Mouse (Mus musculus) telencephalon, adult 2 months (tissue): Measurements from ENCODE around the gene Ppp4c.

Experiments used
- DNase-seq: peaks from one replicate; pipeline ENCODE4 v3.0.0-alpha.2; 2011; ENCODE audit warnings: low read depth, low spot score

The Ppp4c gene

GRCm38 (mm10) chr7:126791851-126792720 is at the start of gene Ppp4c:
Ppp4c (minus strand) TSS chr7:126792496.
- peak; percentile 96 for DNase-seq

- DNase-seq, result no peak
Measured at GRCm38 (mm10) chr7:126833294-126833693, 41.0 kb upstream of the Ppp4c start.

- DNase-seq, result no peak
Measured at GRCm38 (mm10) chr7:126832036-126832598, 39.8 kb upstream of the Ppp4c start.

GRCm38 (mm10) chr7:126831539-126831938 is 39.2 kb upstream of the Ppp4c start, which contains the start of gene 4930451I11Rik:
4930451I11Rik (minus strand) TSS chr7:126831639.
- DNase-seq, result no peak

GRCm38 (mm10) chr7:126825952-126826351 is 33.7 kb upstream of the Ppp4c start:
- DNase-seq, result no peak

GRCm38 (mm10) chr7:126825403-126825802 is 33.1 kb upstream of the Ppp4c start:
- DNase-seq, result no peak

GRCm38 (mm10) chr7:126823940-126824339 is 31.6 kb upstream of the Ppp4c start:
- no peak for DNase-seq

- DNase-seq, result no peak
Measured at GRCm38 (mm10) chr7:126823202-126823711, 31.0 kb upstream of the Ppp4c start.

GRCm38 (mm10) chr7:126822741-126823140 is 30.4 kb upstream of the Ppp4c start:
- no peak for DNase-seq

- DNase-seq, result no peak
Measured at GRCm38 (mm10) chr7:126821835-126822511, 29.7 kb upstream of the Ppp4c start.

GRCm38 (mm10) chr7:126818818-126819217 is 26.5 kb upstream of the Ppp4c start:
- no peak for DNase-seq

GRCm38 (mm10) chr7:126817595-126817994 is 25.3 kb upstream of the Ppp4c start:
- no peak for DNase-seq

- no peak for DNase-seq
Measured at GRCm38 (mm10) chr7:126816494-126816893, 24.2 kb upstream of the Ppp4c start.

- no peak for DNase-seq
Measured at GRCm38 (mm10) chr7:126815726-126816222, 23.5 kb upstream of the Ppp4c start.

GRCm38 (mm10) chr7:126809723-126810369 is 17.6 kb upstream of the Ppp4c start:
- no peak for DNase-seq

- DNase-seq, result peak; percentile 89
Measured at GRCm38 (mm10) chr7:126808703-126809455, 16.6 kb upstream of the Ppp4c start.

GRCm38 (mm10) chr7:126807405-126807804 is 15.1 kb upstream of the Ppp4c start:
- DNase-seq, result no peak

- no peak for DNase-seq
Measured at GRCm38 (mm10) chr7:126806956-126807355, 14.7 kb upstream of the Ppp4c start.

GRCm38 (mm10) chr7:126803751-126804150 is 11.5 kb upstream of the Ppp4c start:
- DNase-seq, result no peak

GRCm38 (mm10) chr7:126803181-126803580 is 10.9 kb upstream of the Ppp4c start:
- no peak for DNase-seq
